Mouse (Mus musculus) gonadal fat pad, adult 2 months (tissue): ENCODE results near the gene Etl4. TPM values are rescaled to one million over a fixed set of nuclear protein-coding genes. Genes with fewer than 3 reads are reported as not detected.

ENCODE experiments used
- DNase-seq: peaks from one replicate; pipeline ENCODE4 v3.0.0-alpha.2; 2012; ENCODE audit warnings: low read depth
- polyA plus RNA-seq: library from polyadenylated mRNA; depleted of rRNA; stranded (reverse); fragments of >200 nt; gene quantifications from 2 replicates; pipeline ENCODE4 v1.2.3, GENCODE M21; 2012; rRNA removed

The Etl4 gene
- polyA plus RNA-seq: 25.9 and 38.7 TPM in 2 replicates

GRCm38 (mm10) chr2:19909171-19909899 is at the start of gene Etl4:
TSS of gene Etl4 (plus strand) at chr2:19909780.
- DNase-seq: no peak

GRCm38 (mm10) chr2:19869167-19869566 is 40.4 kb upstream of the Etl4 start:
- no peak for DNase-seq

GRCm38 (mm10) chr2:19871881-19872280 is 37.7 kb upstream of the Etl4 start:
- no peak for DNase-seq

- no peak for DNase-seq
Observed at GRCm38 (mm10) chr2:19890875-19891274, 18.7 kb upstream of the Etl4 start.

- DNase-seq: no peak
Observed at GRCm38 (mm10) chr2:19909900-19910780, 560 bp downstream of the Etl4 start.

GRCm38 (mm10) chr2:19910781-19911175 is 1.2 kb downstream of the Etl4 start:
- DNase-seq: no peak

GRCm38 (mm10) chr2:19919190-19919589 is 9.6 kb downstream of the Etl4 start:
- no peak for DNase-seq

GRCm38 (mm10) chr2:19930009-19930408 is 20.4 kb downstream of the Etl4 start:
- no peak for DNase-seq

GRCm38 (mm10) chr2:19933836-19934235 is 24.3 kb downstream of the Etl4 start:
- no peak for DNase-seq

- no peak for DNase-seq
Observed at GRCm38 (mm10) chr2:19945205-19945604, 35.6 kb downstream of the Etl4 start.

GRCm38 (mm10) chr2:19953028-19953427 is 43.4 kb downstream of the Etl4 start:
- no peak for DNase-seq

GRCm38 (mm10) chr2:19966445-19966844 is 56.9 kb downstream of the Etl4 start:
- DNase-seq: no peak

GRCm38 (mm10) chr2:20037671-20038070 is 128.1 kb downstream of the Etl4 start:
- DNase-seq: no peak

- DNase-seq: no peak
Observed at GRCm38 (mm10) chr2:20072377-20072776, 162.8 kb downstream of the Etl4 start.

- DNase-seq: no peak
Observed at GRCm38 (mm10) chr2:20076118-20076796, 166.7 kb downstream of the Etl4 start.

- DNase-seq: no peak
Observed at GRCm38 (mm10) chr2:20084781-20085180, 175.2 kb downstream of the Etl4 start.

GRCm38 (mm10) chr2:20105456-20105855 is 195.9 kb downstream of the Etl4 start:
- DNase-seq: no peak

GRCm38 (mm10) chr2:20111703-20112102 is 202.1 kb downstream of the Etl4 start:
- DNase-seq: no peak

GRCm38 (mm10) chr2:20125914-20126313 is 216.3 kb downstream of the Etl4 start:
- DNase-seq: no peak

- DNase-seq: no peak
Observed at GRCm38 (mm10) chr2:20131792-20132191, 222.2 kb downstream of the Etl4 start.

- DNase-seq: no peak
Observed at GRCm38 (mm10) chr2:20138426-20138825, 228.8 kb downstream of the Etl4 start.

- no peak for DNase-seq
Observed at GRCm38 (mm10) chr2:20145368-20145767, 235.8 kb downstream of the Etl4 start.
